Mouse (Mus musculus) lung, postnatal 14 days (tissue): ENCODE data around the gene Itga6.

Source experiments
- DNase-seq: peaks from one replicate; pipeline ENCODE4 v3.0.0; 2021

The Itga6 gene

GRCm38 (mm10) chr2:71734792-71735392 is 10.5 kb upstream of the Itga6 start:
- DNase-seq, result no peak

GRCm38 (mm10) chr2:71735541-71736159 is 9.8 kb upstream of the Itga6 start:
- DNase-seq, result no peak

- no peak for DNase-seq
Measured at GRCm38 (mm10) chr2:71736213-71736612, 9.2 kb upstream of the Itga6 start.

- DNase-seq, result no peak
Measured at GRCm38 (mm10) chr2:71739173-71739860, 6.1 kb upstream of the Itga6 start.

- DNase-seq, result no peak
Measured at GRCm38 (mm10) chr2:71742557-71742956, 2.9 kb upstream of the Itga6 start.

- DNase-seq, result no peak
Measured at GRCm38 (mm10) chr2:71743377-71743776, 2.0 kb upstream of the Itga6 start.

GRCm38 (mm10) chr2:71744320-71744719 is 1.1 kb upstream of the Itga6 start:
- no peak for DNase-seq

- DNase-seq, result no peak
Measured at GRCm38 (mm10) chr2:71744861-71745507, 432 bp upstream of the Itga6 start.

- DNase-seq, result no peak
Measured at GRCm38 (mm10) chr2:71748451-71748850, 3.0 kb downstream of the Itga6 start.

- no peak for DNase-seq
Measured at GRCm38 (mm10) chr2:71749367-71750086, 4.1 kb downstream of the Itga6 start.

- no peak for DNase-seq
Measured at GRCm38 (mm10) chr2:71750087-71750453, 4.7 kb downstream of the Itga6 start.

- peak; percentile 21 for DNase-seq
Measured at GRCm38 (mm10) chr2:71751336-71751735, 5.9 kb downstream of the Itga6 start.

GRCm38 (mm10) chr2:71751863-71752262 is 6.4 kb downstream of the Itga6 start:
- no peak for DNase-seq

GRCm38 (mm10) chr2:71752383-71752782 is 7.0 kb downstream of the Itga6 start:
- DNase-seq, result no peak

GRCm38 (mm10) chr2:71753161-71753560 is 7.7 kb downstream of the Itga6 start:
- no peak for DNase-seq

- no peak for DNase-seq
Measured at GRCm38 (mm10) chr2:71755748-71756147, 10.3 kb downstream of the Itga6 start.

GRCm38 (mm10) chr2:71757098-71757497 is 11.7 kb downstream of the Itga6 start:
- DNase-seq, result peak; percentile 75

- no peak for DNase-seq
Measured at GRCm38 (mm10) chr2:71758591-71759531, 13.4 kb downstream of the Itga6 start.

- no peak for DNase-seq
Measured at GRCm38 (mm10) chr2:71760091-71760490, 14.7 kb downstream of the Itga6 start.

GRCm38 (mm10) chr2:71761081-71761480 is 15.7 kb downstream of the Itga6 start:
- DNase-seq, result no peak

- DNase-seq, result no peak
Measured at GRCm38 (mm10) chr2:71764525-71764924, 19.1 kb downstream of the Itga6 start.
